Mouse (Mus musculus) macrophage (primary cell): ENCODE data around the gene Fbxo31. TPM values are rescaled to one million over a fixed set of nuclear protein-coding genes. Genes with fewer than 3 reads are reported as not detected.

Experiments
- H3K27ac ChIP-seq: fragments of 350-480 bp; formaldehyde crosslinking; 2 replicates; pipeline ENCODE4 v1.9.0; 2021
- H3K36me3 ChIP-seq: fragments of 350-480 bp; formaldehyde crosslinking; 2 replicates; pipeline ENCODE4 v1.9.0; 2021; ENCODE audit errors: inconsistent target
- H3K4me3 ChIP-seq: fragments of 350-480 bp; formaldehyde crosslinking; 2 replicates; pipeline ENCODE4 v1.9.0; 2021; ENCODE audit errors: inconsistent target
- H3K79me2 ChIP-seq: fragments of 350-480 bp; formaldehyde crosslinking; 2 replicates; pipeline ENCODE4 v1.9.0; 2021; ENCODE audit errors: inconsistent target
- WGBS: methylation state at CpG from one replicate; pipeline ENCODE4 v1.1.7; 2026; ENCODE audit warnings: inconsistent platforms; ENCODE audit not compliant: missing documents; 5-methylcytosine and 5-hydroxymethylcytosine counted together
- polyA plus RNA-seq: library from polyadenylated mRNA; stranded (reverse); fragments of 250-400 nt; gene quantifications from 3 replicates; pipeline ENCODE4 v1.2.4, GENCODE M21; 2018; ENCODE audit warnings: inconsistent platforms

The Fbxo31 gene
- polyA plus RNA-seq, 1 experiment from 2014 or later: 3.7 TPM

DNA sequence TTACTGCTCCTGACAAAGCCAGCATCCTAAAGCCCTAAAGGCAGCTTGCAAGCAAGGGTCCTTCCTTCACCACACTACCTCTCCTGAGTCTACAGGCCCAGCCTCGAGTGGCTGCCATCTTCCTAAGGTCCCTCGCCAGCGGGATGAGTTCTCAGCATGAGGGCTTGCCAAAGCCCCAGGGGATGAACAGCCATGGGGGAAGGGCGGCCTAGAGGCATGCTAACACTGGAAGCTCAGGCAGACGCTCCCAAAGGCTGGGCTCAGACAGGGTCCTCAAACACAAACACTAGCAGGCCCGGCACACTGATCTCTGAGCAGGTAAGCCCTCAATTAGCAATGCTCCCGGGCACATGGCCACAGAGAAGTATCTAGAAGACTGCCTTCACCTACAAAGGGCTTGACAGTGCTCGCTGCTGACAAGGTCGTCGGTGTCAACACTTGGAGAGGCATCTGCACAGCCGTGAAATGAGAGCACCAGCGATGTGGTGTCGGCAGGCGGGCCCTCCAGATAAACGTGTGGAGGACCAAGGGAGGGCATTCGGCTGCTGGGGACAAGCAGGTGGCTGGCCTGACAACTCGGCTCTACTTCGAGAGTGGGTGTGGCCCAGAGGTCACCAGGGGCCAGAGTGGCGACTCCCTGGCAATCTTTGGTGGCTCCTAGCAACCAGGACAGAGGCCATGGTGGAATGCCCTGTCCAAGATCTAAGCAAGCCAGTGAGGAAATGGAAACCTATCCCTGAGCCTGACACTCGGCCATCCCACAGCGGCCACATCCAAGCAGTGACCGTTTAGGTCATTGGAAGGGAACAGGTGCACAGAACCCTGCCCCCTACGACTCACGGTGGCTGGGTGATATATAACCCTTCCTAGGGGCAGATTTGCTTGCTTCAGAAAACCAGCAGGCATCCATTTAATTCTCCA, 27.3 kb downstream of the Fbxo31 start:
- 93% methylated on average over 23 of the region's 24 CpGs for whole genome bisulfite sequencing
- Histone ChIP-seq H3K4me3 (no peak overlapping the region), H3K36me3 (no peaks in the 10 kb centered on the region; the same call in 1 of the 2 replicates), H3K79me2 (no peaks in the 10 kb centered on the region), H3K27ac (no peak overlapping the region)

DNA sequence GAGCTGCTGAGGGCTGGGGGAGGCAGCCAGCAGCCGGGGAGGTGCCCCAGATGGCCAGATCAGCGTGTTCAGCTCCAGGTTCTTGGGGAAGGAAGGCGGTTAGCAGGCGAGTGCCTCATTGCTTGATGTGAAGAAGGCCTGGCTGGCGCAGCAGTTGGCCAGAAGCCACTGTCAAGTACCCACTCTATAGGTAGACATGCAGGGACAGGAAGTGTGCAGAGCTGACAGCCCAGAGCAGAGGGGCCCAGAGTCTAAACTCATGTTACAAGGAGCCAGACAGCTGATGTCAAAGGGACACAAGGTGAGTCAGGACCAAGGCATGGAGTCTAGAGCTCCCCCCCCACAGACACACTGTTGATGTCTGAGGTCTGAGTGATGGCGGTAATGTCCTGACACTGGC, 28.6 kb downstream of the Fbxo31 start:
- Histone ChIP-seq H3K4me3 (no peak overlapping the region), H3K36me3 (no peaks in the 10 kb centered on the region; the same call in 1 of the 2 replicates), H3K79me2 (no peaks in the 10 kb centered on the region), H3K27ac (no peak overlapping the region)
- 85% methylated on average over 5 of the region's 6 CpGs for WGBS

DNA sequence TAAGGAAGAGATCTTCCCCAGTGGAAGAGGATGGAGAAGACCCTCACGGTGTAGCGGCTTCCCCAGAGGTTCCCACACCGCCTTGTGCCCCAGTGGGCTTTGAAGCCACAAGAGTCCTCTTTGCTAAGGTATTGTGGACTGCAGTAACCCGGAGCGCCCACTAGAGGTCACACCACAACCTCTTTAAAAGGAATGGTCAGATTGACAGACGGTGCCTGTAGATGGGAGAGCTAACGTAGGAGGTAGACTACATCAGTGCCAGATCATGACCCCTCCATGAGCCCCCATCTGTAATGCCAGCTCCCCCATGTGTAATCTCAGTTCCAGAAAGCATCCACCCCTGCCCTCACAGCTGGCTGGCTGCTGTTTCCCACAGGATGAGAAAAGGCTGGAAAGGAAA, 31.5 kb downstream of the Fbxo31 start:
- Histone ChIP-seq H3K4me3 (no peak overlapping the region), H3K36me3 (no peaks in the 10 kb centered on the region; the same call in 1 of the 2 replicates), H3K79me2 (no peaks in the 10 kb centered on the region), H3K27ac (no peak overlapping the region)
- 6% methylated on average over 6 of the region's 7 CpGs for WGBS

DNA sequence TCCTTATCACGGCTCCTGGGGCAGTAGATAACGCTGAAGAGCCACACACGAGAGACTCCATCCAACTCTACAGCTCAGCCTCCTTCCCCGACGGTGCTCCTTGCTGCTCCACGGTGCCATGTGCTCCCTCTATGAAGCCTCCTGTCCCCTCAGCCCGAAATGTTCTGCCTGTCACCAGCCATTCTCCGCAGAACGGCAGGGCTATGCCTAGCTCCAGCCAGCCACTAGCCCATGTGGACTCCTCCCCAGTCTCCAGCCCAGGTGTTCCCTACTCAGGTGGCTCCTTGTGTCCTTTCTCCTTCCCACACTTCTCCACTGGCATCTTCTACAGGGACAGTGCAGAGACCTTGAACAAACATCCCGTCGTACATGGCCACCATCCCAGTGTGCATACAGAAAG, 33.7 kb downstream of the Fbxo31 start:
- Histone ChIP-seq H3K36me3 (no peaks in the 10 kb centered on the region), H3K4me3 (no peak overlapping the region), H3K27ac (no peak overlapping the region), H3K79me2 (no peaks in the 10 kb centered on the region)
- 83% methylated on average over 11 of the region's 11 CpGs for WGBS

DNA sequence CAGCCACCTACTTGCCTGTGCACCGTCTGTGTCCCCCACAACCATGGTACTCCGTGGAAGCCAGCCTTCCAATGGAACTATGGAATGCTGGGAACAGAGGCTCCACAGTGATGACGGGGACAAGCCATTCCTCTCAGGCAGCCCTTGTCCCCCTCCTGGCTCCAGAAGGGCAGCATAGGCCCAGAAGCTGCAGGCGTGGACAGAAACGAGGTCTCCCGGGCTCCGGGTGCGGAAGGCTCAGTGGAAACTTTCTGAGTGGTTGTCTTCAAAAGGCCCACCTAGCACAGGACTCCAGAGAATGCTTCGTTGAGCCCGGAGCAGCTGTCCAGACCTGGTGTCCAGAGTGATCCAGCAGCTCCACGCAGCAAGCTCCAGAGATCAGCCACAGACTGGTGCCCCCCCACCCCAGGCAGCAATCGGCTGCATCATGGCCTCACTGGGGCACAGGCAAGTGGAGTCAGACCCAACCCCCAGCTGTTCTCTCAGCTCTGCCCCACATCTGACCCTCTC, 34.3 kb downstream of the Fbxo31 start, which contains the start of gene 1700018B08Rik:
Gene 1700018B08Rik, minus strand, starts transcription at position 45 of the 510 bp plus-strand sequence.
- H3K36me3 ChIP-seq: no peaks in the 10 kb centered on the region
- no peaks in the 10 kb centered on the region for H3K79me2 ChIP-seq
- H3K27ac ChIP-seq: no peak within 1 kb of the TSS
- 86% methylated on average over 12 of the region's 12 CpGs for WGBS
- H3K4me3 ChIP-seq: no peak within 1 kb of the TSS

DNA sequence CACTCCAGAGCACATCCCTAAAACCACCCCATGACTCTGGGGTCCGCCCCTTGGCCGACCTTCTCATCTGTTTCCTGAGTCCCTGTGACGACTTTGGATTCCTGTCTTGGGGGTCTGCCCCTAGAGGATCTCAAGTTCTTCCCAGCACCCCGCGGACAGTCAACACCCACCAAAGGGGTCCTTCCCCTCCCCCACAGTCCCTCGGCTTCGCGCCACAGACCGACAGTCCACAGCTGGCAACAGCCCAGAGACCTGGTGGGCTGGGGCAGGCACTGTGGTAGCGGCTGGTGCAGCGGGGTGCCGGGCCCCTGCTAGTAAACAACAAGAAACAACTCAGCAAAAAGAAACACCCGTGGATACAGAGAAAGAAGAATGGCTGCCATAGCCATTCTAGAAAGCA, 35.7 kb downstream of the Fbxo31 start:
- Histone ChIP-seq H3K4me3 (no peak overlapping the region), H3K79me2 (no peaks in the 10 kb centered on the region), H3K27ac (no peak overlapping the region), H3K36me3 (no peaks in the 10 kb centered on the region)
- 80% methylated on average over 13 of the region's 13 CpGs for WGBS

DNA sequence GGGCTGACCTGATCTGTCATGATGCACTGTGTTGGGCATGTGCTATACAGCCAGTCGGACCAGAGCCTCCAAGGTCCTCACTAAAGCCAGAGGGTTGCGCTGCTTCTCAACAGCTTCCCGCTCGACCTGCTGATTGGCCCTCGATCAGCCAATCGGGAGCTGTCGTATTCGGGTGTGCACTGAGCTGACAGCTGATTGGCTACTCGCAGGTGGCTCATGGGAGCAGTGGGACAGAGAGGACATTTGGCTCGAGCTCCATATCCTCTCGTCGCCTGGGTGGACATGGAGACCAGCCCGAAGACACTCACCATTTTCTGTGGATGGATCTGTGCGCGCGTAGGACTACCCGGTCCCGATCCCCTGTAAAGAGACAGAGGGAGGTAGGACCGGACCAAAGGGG, 36.7 kb downstream of the Fbxo31 start:
- Histone ChIP-seq H3K36me3 (no peaks in the 10 kb centered on the region), H3K79me2 (no peaks in the 10 kb centered on the region), H3K4me3 (no peak overlapping the region), H3K27ac (no peak overlapping the region)
- WGBS: 71% methylated on average over 19 of the region's 19 CpGs

DNA sequence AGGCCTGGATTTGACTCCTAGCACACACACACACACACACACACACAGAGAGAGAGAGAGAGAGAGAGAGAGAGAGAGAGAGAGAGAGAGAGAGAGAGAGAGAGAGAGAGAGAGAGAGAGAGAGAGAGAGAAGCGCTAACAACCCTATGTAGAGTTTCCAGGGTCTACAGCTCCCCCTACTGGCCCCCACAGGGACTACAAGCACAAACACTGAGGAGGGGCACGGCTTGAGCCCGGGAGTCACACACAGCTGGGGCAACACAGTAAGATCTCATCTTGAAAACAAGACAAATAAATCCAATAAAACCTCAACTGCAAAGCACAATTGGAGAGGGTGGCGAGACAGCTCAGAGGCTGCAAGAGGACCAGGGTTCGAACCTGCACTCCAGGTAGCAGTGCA, 46.2 kb downstream of the Fbxo31 start:
- Histone ChIP-seq H3K27ac (no peak overlapping the region), H3K4me3 (no peak overlapping the region), H3K36me3 (no peaks in the 10 kb centered on the region), H3K79me2 (no peaks in the 10 kb centered on the region)
- WGBS: 66% methylated on average over 5 of the region's 5 CpGs

DNA sequence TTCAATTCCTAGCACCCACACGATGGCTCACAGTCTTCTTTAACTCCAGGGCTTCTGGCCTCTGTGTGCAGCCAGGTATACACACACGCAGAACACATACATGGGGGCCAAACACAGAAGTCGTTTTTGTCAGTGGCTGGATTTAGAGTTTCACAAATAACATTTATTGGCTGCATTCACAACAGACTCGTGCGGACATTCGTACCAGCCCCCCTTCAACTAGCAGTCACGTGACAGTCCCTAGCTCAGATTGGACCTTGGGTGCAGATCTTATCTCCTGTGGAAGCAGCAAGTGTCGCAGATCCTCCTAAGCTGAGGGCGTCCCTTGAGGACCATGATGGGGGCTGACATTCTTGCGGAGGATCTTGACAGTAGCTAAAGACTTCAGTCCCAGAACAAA, 48.0 kb downstream of the Fbxo31 start:
- Histone ChIP-seq H3K79me2 (no peaks in the 10 kb centered on the region), H3K27ac (no peak overlapping the region), H3K4me3 (no peak overlapping the region), H3K36me3 (no peaks in the 10 kb centered on the region)
- WGBS: 79% methylated on average over 10 of the region's 10 CpGs

DNA sequence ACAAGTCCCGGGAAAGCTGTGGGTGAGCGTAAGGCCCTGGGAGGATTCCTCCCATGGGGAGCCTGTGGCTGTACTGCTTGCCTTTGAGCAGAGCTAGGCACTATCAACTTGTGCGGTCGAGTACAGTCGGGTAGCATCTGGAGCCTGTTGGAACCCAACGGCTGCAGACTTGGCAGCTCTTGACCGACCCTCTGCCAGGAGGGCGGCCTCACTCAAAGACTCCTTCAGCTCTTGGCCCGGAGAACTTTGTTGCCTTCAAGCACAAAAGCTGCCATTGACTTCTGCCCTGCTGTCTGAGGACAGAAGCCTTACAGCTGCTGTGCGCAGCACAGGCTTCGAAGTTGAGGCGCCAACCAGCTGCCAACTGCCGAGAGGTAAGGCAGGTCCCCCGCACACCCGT, 49.8 kb downstream of the Fbxo31 start:
- Histone ChIP-seq H3K36me3 (no peaks in the 10 kb centered on the region), H3K79me2 (no peaks in the 10 kb centered on the region), H3K4me3 (no peak overlapping the region), H3K27ac (no peak overlapping the region)
- 91% methylated on average over 15 of the region's 15 CpGs for WGBS

DNA sequence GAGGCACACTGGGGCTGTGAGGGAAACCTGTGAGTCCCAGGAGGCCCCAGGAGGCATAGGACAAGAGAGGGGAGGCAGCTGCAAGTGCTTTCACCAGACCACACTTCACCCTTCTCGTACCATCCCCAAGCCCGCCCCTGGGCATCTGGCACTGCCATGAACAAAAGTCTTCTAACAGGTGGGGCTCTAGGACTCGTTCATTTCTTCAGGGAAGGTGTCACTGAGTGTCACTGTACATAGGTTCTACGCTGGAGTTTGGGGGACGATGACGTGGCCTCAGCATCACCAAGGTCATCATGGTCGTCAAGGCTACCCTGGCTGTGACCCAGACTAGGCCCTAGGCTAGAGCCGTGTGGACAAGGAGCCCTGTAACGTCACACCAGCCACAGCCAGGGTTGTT, 50.9 kb downstream of the Fbxo31 start:
- no peak overlapping the region for H3K27ac ChIP-seq
- H3K79me2 ChIP-seq: no peaks in the 10 kb centered on the region
- no peaks in the 10 kb centered on the region for H3K36me3 ChIP-seq
- WGBS: 88% methylated on average over 9 of the region's 9 CpGs
- no peak overlapping the region for H3K4me3 ChIP-seq

DNA sequence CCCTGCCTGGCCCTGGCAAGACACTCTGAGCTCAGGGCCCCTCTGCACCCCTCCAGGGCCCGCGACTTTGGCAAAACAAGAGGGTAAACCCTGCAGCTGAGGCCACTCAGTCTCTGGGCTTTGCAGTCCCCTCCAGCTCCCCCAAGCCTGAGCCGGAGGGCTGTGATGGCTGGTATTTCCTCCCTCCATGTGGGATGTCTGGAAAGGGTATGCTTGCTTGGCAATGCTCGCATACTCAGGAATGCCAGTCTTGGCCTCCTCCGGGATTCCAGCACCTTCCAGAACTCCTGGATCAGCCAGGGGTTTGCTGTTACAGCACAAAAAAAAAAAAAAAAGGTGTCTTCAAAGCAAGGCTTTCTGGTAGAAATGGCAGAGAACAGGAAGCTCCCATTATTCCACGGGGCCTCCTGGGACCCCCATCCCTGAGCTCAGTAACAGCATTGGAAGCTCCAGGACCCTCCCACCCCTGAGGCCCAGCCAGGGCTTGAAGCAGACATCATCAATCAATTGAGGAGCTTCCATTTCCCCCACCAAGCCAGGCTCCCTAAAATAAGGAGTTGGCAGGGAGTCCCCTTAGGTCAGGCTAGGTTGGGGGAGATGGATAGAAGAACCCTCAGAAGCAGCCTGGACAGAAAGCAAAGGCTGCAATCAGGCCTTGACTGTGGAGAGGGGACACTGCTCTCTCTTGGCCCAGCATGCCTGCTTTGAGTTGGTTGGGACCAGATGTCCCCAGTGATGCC, 51.6 kb downstream of the Fbxo31 start:
- no peaks in the 10 kb centered on the region for H3K79me2 ChIP-seq
- no peak overlapping the region for H3K27ac ChIP-seq
- H3K36me3 ChIP-seq: no peaks in the 10 kb centered on the region
- 75% methylated on average over 6 of the region's 6 CpGs for WGBS
- H3K4me3 ChIP-seq: no peak overlapping the region

DNA sequence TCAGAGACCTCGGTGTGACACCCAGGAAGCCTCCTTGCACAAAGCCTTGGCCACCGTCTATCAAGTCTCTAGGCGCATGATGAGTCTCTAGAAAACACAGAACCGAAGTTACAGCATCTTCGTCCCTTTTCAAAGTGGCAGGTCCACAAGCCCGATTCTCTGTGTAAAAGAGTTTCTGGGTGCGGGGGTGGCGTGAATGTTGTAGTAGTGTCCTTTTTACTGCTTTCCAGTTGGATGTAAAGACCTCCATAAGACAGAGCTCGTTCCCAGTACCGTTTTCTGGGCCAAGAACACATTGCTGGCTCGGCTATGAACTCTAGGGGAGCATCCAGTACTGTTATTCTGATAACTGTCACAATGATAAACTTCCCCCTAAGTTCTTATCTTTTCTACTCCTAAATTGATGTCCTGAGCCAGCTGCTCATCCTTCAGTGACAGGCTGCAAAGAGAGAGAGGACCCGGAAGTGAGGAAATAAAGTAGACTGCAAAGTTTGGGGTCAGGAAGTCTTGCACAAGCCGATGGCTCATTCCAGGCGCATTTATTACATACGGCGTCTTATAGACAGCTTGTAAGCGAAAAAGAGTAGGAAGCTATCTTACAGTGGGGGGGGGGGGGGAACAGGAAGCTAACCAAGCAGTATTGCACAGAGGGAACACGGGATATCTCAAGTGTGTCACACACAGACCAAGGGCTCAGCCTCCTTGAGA, 53.3 kb downstream of the Fbxo31 start:
- Histone ChIP-seq H3K79me2 (no peaks in the 10 kb centered on the region), H3K27ac (no peak overlapping the region), H3K36me3 (no peaks in the 10 kb centered on the region), H3K4me3 (no peak overlapping the region)
- WGBS: 53% methylated on average over 18 of the region's 18 CpGs

DNA sequence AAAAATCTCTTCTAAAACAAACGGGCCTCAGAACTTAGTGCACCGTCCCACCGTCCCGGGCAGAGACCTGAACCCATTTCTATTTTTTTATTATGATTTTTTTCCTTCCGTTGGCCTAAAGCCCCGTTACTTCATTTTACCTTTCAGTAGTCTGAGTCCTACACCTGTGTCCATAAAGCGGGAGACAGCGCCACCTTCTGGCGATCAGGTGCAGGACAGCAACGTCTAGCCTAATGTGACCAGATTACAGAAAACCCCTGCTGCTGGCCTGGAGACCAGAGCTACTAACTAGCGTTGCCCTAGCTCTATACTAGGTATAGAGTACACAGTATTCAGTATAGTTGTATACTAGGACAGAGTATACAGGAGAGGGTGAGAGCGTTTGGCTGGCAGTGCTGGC, 65.2 kb downstream of the Fbxo31 start:
- no peaks in the 10 kb centered on the region for H3K36me3 ChIP-seq
- no peak overlapping the region for H3K4me3 ChIP-seq
- no peak overlapping the region for H3K27ac ChIP-seq
- 5% methylated on average over 12 of the region's 12 CpGs for WGBS
- no peaks in the 10 kb centered on the region for H3K79me2 ChIP-seq
